Mouse (Mus musculus) brain, embryonic 14.5 days (tissue): Measurements from ENCODE around the gene Sema3b. TPM values are rescaled to one million over a fixed set of nuclear protein-coding genes. Genes with fewer than 3 reads are reported as not detected.
A peak's percentile ranks its signal among the peaks of the same experiment; 100 is the strongest.

Experiments
- DNase-seq: peaks from one replicate; pipeline ENCODE4 v3.0.0-alpha.2; 2011; ENCODE audit warnings: low read depth
- CTCF ChIP-seq: fragments of 200-500 bp; IDR thresholded peaks from 2 replicates; pipeline ENCODE4 v1.5.1; 2012; ENCODE audit warnings: inconsistent platforms, mild to moderate bottlenecking, moderate library complexity, borderline replicate concordance; ENCODE audit not compliant: insufficient read depth, insufficient read length; ENCODE audit errors: extremely low read depth
- POLR2A ChIP-seq: fragments of 200-500 bp; IDR thresholded peaks from 2 replicates; pipeline ENCODE4 v1.6.1; 2012; ENCODE audit warnings: mild to moderate bottlenecking, inconsistent platforms, borderline replicate concordance; ENCODE audit not compliant: poor library complexity, insufficient read depth, insufficient read length, severe bottlenecking; ENCODE audit errors: extremely low read depth
- polyA plus RNA-seq: library from polyadenylated mRNA; depleted of rRNA; stranded (reverse); fragments of >200 nt; gene quantifications from 2 replicates; pipeline ENCODE4 v1.2.3, GENCODE M21; 2012

Gene Sema3b
- polyA plus RNA-seq, 1 experiment = 6.7 TPM

- DNase-seq = peak; percentile 53
- TF ChIP-seq POLR2A (no peak), CTCF (peak; percentile 28; the same call in 1 of the 2 replicates)
Measured at GRCm38 (mm10) chr9:107625351-107626128, 16.5 kb upstream of the Sema3b start.

GRCm38 (mm10) chr9:107624951-107625350 is 15.9 kb upstream of the Sema3b start:
- TF ChIP-seq CTCF (no peak), POLR2A (no peak)
- DNase-seq = no peak

- no peak for TF ChIP-seq POLR2A
- TF ChIP-seq CTCF = no peak
- DNase-seq = no peak
Measured at GRCm38 (mm10) chr9:107624539-107624938, 15.5 kb upstream of the Sema3b start.

GRCm38 (mm10) chr9:107620954-107621353 is 11.9 kb upstream of the Sema3b start:
- TF ChIP-seq POLR2A (no peak), CTCF (no peak)
- no peak for DNase-seq

GRCm38 (mm10) chr9:107619546-107619879 is 10.5 kb upstream of the Sema3b start:
- no peak for DNase-seq
- TF ChIP-seq POLR2A = no peak
- TF ChIP-seq CTCF = no peak

GRCm38 (mm10) chr9:107618778-107619545 is 9.9 kb upstream of the Sema3b start:
- DNase-seq = peak; percentile 79
- TF ChIP-seq POLR2A (no peak), CTCF (no peak)

- TF ChIP-seq CTCF = no peak
- DNase-seq = no peak
Measured at GRCm38 (mm10) chr9:107618098-107618497, 9.1 kb upstream of the Sema3b start.

- no peak for DNase-seq
- TF ChIP-seq POLR2A = no peak
- no peak for TF ChIP-seq CTCF
Measured at GRCm38 (mm10) chr9:107617461-107617860, 8.4 kb upstream of the Sema3b start.

- DNase-seq = no peak
- TF ChIP-seq CTCF (no peak), POLR2A (no peak)
Measured at GRCm38 (mm10) chr9:107615035-107615434, 6.0 kb upstream of the Sema3b start.

- peak; percentile 73 for DNase-seq
- no peak for TF ChIP-seq POLR2A
- TF ChIP-seq CTCF = peak; percentile 22; the same call in 1 of the 2 replicates
Measured at GRCm38 (mm10) chr9:107612945-107613569, 4.0 kb upstream of the Sema3b start.

GRCm38 (mm10) chr9:107612191-107612944 is 3.3 kb upstream of the Sema3b start:
- TF ChIP-seq CTCF (peak; percentile 97), POLR2A (peak; percentile 58; the same call in 1 of the 2 replicates)
- peak; percentile 99 for DNase-seq
